Mouse (Mus musculus) ES-Bruce4 (cell line): Measurements from ENCODE around the gene P2ry14.

ENCODE experiments used
- CTCF ChIP-seq: IDR thresholded peaks from one replicate; pipeline ENCODE4 v1.8.1; 2011; ENCODE audit warnings: low read depth, low read length
- EP300 ChIP-seq: IDR thresholded peaks from 2 replicates; pipeline ENCODE4 v1.6.1; 2011; ENCODE audit warnings: low read depth, low read length; ENCODE audit not compliant: insufficient read depth

DNA sequence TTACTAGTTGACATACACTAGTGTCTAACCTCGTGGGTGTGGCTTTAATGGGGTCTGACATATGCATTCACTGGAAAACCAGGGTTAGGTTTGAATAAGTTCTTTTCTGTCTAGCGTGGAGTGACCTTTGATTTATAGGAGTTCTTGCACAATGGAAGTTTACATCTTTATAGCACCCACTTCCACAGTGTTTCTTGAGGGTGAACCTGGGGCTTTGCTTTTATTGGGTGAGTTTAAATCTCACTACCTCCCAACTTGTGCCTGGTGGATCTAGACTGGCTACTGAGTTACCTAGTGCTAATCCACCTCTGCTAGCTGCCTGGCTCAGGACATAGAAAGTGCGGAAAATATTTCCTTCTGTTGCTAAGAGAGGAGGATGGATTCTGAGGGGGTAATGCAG lies 41.5 kb downstream of the P2ry14 start:
- no peak for TF ChIP-seq CTCF
- no peak for TF ChIP-seq EP300
